Mouse (Mus musculus): ENCODE results near the gene Agbl5.

GRCm38 (mm10) chr5:30870131-30870406 lies 18.4 kb upstream of the Agbl5 start:
- TF ChIP-seq POLR2A (IDR thresholded peaks at IDR 0.05; ENCODE audit: low read depth, low read length) (no peak), CTCF (conservative IDR thresholded peaks at IDR 0.05; ENCODE audit: insufficient read depth, insufficient read length, low read depth, low read length) (no peak)
